Mouse (Mus musculus) midbrain, postnatal 0 days (tissue): Measurements from ENCODE around the gene Atf3. TPM values are rescaled to one million over a fixed set of nuclear protein-coding genes. Genes with fewer than 3 reads are reported as not detected.
"Not testable (repeated sequence)": the region's sequence is repeated elsewhere in the genome, so short reads cannot be mapped to it uniquely, and the experiment has no call there.

ENCODE experiments used
- ATAC-seq: fragments of 200-750 bp; cut with Nextera tagmentation; 2 replicates; pipeline ENCODE4 v1.8.0; 2017; ENCODE audit warnings: moderate number of reproducible peaks, mild to moderate bottlenecking, moderate TSS enrichment, moderate library complexity; ENCODE audit not compliant: low FRiP score
- DNase-seq: peaks from one replicate; pipeline ENCODE4 v3.0.0-alpha.2; 2015; ENCODE audit warnings: low spot score
- H3K27ac ChIP-seq: fragments of 300-500 bp; sonication (generic); 2 replicates; pipeline ENCODE4 v1.5.1; 2014; ENCODE audit warnings: low read depth, mild to moderate bottlenecking, low read length, mixed read lengths
- H3K27me3 ChIP-seq: fragments of 300-500 bp; sonication (generic); 2 replicates; pipeline ENCODE4 v1.6.1; 2014; ENCODE audit warnings: low read length, control low read depth, mixed read lengths; ENCODE audit not compliant: insufficient read depth
- H3K36me3 ChIP-seq: fragments of 300-500 bp; sonication (generic); 2 replicates; pipeline ENCODE4 v1.6.1; 2014; ENCODE audit warnings: low read length, control low read depth, mixed read lengths; ENCODE audit not compliant: insufficient read depth
- H3K4me1 ChIP-seq: fragments of 300-500 bp; sonication (generic); 2 replicates; pipeline ENCODE4 v1.6.1; 2014; ENCODE audit warnings: mild to moderate bottlenecking, control low read depth, antibody characterized with exemption, low read length, mixed read lengths; ENCODE audit not compliant: insufficient read depth
- H3K4me2 ChIP-seq: fragments of 300-500 bp; sonication (generic); 2 replicates; pipeline ENCODE4 v1.6.1; 2014; ENCODE audit warnings: low read depth, mild to moderate bottlenecking, low read length, mixed read lengths; ENCODE audit not compliant: poor library complexity, severe bottlenecking
- H3K4me3 ChIP-seq: fragments of 300-500 bp; sonication (generic); 2 replicates; pipeline ENCODE4 v1.5.1; 2014; ENCODE audit warnings: low read depth, mild to moderate bottlenecking, low read length, moderate library complexity
- H3K9ac ChIP-seq: fragments of 300-500 bp; sonication (generic); replicated peaks from 2 replicates; pipeline ENCODE4 v1.6.1; 2014; ENCODE audit warnings: mild to moderate bottlenecking, low read length, moderate library complexity, mixed read lengths; ENCODE audit not compliant: poor library complexity, severe bottlenecking
- H3K9me3 ChIP-seq: fragments of 300-500 bp; sonication (generic); 2 replicates; pipeline ENCODE4 v1.6.1; 2016; ENCODE audit warnings: low read length, control low read depth
- CTCF ChIP-seq: IDR thresholded peaks from 2 replicates; pipeline ENCODE4 v1.5.1; 2016; ENCODE audit warnings: antibody characterized with exemption, mild to moderate bottlenecking
- WGBS: fragments of 180-500 bp; shearing (Covaris S2); extraction: QIAGEN DNeasy Blood & Tissue Kit; methylation state at CpG from one replicate; pipeline ENCODE4 v1.1.7; 2014; 5-methylcytosine and 5-hydroxymethylcytosine counted together
- polyA plus RNA-seq: library from polyadenylated mRNA; unstranded; fragments of >200 nt; fragmentation: Nextera tagmentation; extraction: Ambion mirVana; gene quantifications from 2 replicates; pipeline ENCODE4 v1.2.1, GENCODE M21; 2015
- total RNA-seq: library from RNA; depleted of rRNA; stranded (reverse); fragments of >200 nt; gene quantifications from 2 replicates; pipeline ENCODE4 v1.2.3, GENCODE M21; 2014

Gene Atf3
- total and polyA plus RNA-seq, 2 experiments from 2014 or later: 1.3 to 3.5 TPM

DNA sequence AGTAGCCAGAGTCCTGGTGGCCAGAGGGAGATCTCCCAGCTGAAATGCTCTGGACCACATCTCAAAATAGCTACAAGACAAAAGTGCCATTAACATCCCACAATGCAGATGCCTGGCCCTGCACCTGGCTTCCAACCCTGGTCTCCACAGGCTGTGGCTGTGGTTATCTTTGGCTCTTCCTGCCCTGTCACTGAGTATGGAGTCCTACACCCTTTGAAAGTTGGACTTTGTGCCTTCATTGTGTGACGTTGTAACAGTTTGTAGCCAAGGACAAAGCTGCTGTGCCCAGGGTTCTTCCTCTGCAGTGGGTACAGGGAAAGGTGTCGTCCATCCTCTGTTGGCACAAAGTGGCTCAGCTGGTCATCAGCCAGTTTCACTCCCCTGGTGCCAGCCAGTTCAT lies 47.4 kb downstream of the Atf3 start:
- Histone ChIP-seq H3K4me3 (no peak overlapping the region), H3K27me3 (no peaks in the 10 kb centered on the region), H3K9ac (no peak overlapping the region), H3K9me3 (no peaks in the 10 kb centered on the region), H3K36me3 (no peaks in the 10 kb centered on the region), H3K4me2 (no peak overlapping the region), H3K27ac (no peak overlapping the region), H3K4me1 (no peaks in the 10 kb centered on the region)
- ATAC-seq (no peak), DNase-seq (no peak)
- no peak for TF ChIP-seq CTCF
- WGBS: 83% methylated on average over 2 of the region's 2 CpGs

DNA sequence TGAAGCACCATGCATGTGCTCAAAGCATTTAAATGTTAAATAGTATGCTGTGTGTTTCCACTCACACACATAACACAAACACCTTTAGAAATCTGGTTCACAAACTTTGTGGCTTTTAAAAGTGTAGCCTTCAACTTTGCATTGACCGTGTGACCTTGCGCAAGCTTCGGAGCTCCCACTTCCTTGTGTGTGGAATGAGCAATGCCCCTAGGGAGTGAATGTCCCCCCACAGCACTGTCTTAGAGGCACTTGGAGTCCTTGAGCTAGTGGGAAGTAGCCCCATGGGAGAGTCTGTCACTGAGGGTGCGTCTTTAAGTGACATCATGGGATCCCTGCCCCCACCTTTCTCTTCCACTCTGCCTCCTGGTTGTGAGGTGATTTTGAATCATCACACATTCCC lies 51.6 kb downstream of the Atf3 start:
- Histone ChIP-seq H3K27me3 (no peaks in the 10 kb centered on the region), H3K4me2 (no peak overlapping the region), H3K27ac (no peak overlapping the region), H3K9me3 (no peaks in the 10 kb centered on the region), H3K9ac (no peak overlapping the region), H3K4me3 (no peak overlapping the region), H3K4me1 (no peaks in the 10 kb centered on the region), H3K36me3 (no peaks in the 10 kb centered on the region)
- no peak for DNase-seq
- TF ChIP-seq CTCF: no peak
- 84% methylated on average over 4 of the region's 4 CpGs for WGBS
- ATAC-seq: no peak

- TF ChIP-seq CTCF: no peak
- no peak within 1 kb of the TSS for H3K27ac ChIP-seq
- no peak within 1 kb of the TSS for H3K4me3 ChIP-seq
- DNase-seq (no peak), ATAC-seq (no peak)
- WGBS: 87% methylated on average over 3 of the region's 3 CpGs
- H3K27me3 ChIP-seq: no peaks in the 10 kb centered on the region
- H3K9ac ChIP-seq: no peak within 1 kb of the TSS
- H3K4me2 ChIP-seq: no peak within 1 kb of the TSS
- H3K9me3 ChIP-seq: no peaks in the 10 kb centered on the region
- H3K4me1 ChIP-seq: no peaks in the 10 kb centered on the region
- no peaks in the 10 kb centered on the region for H3K36me3 ChIP-seq
Observed at GRCm38 (mm10) chr1:191164717-191165116, 53.1 kb downstream of the Atf3 start, which contains the start of gene Fam71a. Fam71a (minus strand) TSS chr1:191164817.

GRCm38 (mm10) chr1:191154314-191154713 lies 63.5 kb downstream of the Atf3 start:
- H3K27me3 ChIP-seq: no peaks in the 10 kb centered on the region
- no peak for DNase-seq
- no peak overlapping the region for H3K4me3 ChIP-seq
- no peak overlapping the region for H3K4me2 ChIP-seq
- WGBS: 69% methylated on average over 3 of the region's 3 CpGs
- ATAC-seq: no peak
- no peaks in the 10 kb centered on the region for H3K36me3 ChIP-seq
- no peak for TF ChIP-seq CTCF
- no peaks in the 10 kb centered on the region for H3K4me1 ChIP-seq
- H3K9ac ChIP-seq: no peak overlapping the region
- H3K9me3 ChIP-seq: no peaks in the 10 kb centered on the region
- no peak overlapping the region for H3K27ac ChIP-seq

GRCm38 (mm10) chr1:191153052-191153451 lies 64.8 kb downstream of the Atf3 start:
- H3K4me2 ChIP-seq: no peak overlapping the region
- WGBS: 13% methylated on average over 4 of the region's 4 CpGs
- H3K9me3 ChIP-seq: no peaks in the 10 kb centered on the region
- no peak overlapping the region for H3K27ac ChIP-seq
- no peak for ATAC-seq
- H3K4me1 ChIP-seq: no peaks in the 10 kb centered on the region
- H3K27me3 ChIP-seq: no peaks in the 10 kb centered on the region
- DNase-seq: peak; percentile 49
- peak; percentile 74 for TF ChIP-seq CTCF
- H3K36me3 ChIP-seq: no peaks in the 10 kb centered on the region
- no peak overlapping the region for H3K9ac ChIP-seq
- H3K4me3 ChIP-seq: no peak overlapping the region

GRCm38 (mm10) chr1:191150924-191151605 lies 66.8 kb downstream of the Atf3 start:
- H3K27ac ChIP-seq: no peak overlapping the region
- H3K27me3 ChIP-seq: no peaks in the 10 kb centered on the region
- no peak overlapping the region for H3K9ac ChIP-seq
- ATAC-seq (no peak), DNase-seq (no peak)
- H3K4me2 ChIP-seq: no peak overlapping the region
- WGBS: 80% methylated on average over 8 of the region's 8 CpGs
- no peaks in the 10 kb centered on the region for H3K4me1 ChIP-seq
- H3K9me3 ChIP-seq: no peaks in the 10 kb centered on the region
- TF ChIP-seq CTCF: no peak
- H3K4me3 ChIP-seq: no peak overlapping the region
- no peaks in the 10 kb centered on the region for H3K36me3 ChIP-seq

DNA sequence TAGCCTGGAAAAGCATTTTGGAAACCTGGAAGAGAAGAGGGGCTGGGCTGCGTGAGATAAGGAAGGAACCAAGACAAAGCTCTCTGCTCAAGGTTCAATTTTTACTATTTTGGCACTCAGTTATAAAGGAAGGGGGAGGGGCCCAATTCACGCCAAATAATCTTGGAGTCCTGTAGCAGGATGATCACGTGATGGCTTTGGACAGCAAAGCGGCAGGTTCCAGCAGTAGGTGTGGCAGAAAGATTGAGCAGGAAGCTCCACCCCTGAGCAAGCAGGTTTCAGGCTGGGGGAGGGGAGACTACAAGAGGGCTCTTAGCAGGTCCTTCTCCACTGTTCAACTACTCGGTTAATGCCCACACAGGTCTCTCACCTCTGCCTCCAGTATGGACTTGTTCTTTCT lies 68.3 kb downstream of the Atf3 start:
- WGBS: 88% methylated on average over 5 of the region's 5 CpGs
- DNase-seq: not testable (repeated sequence)

More for the DNA sequence above, 68.3 kb downstream of the Atf3 start:
- H3K4me2 ChIP-seq, H3K9me3 ChIP-seq, H3K4me1 ChIP-seq, ATAC-seq, H3K27me3 ChIP-seq, H3K9ac ChIP-seq, H3K27ac ChIP-seq, H3K36me3 ChIP-seq, H3K4me3 ChIP-seq: not testable (repeated sequence)
